Mouse (Mus musculus) right cerebral cortex, adult 18-20 months (tissue): ENCODE measurements around the gene Rnf141.
A peak's percentile ranks its signal among the peaks of the same experiment; 100 is the strongest.

Experiments
- DNase-seq: peaks from one replicate; pipeline ENCODE4 v3.0.0; 2022; ENCODE audit warnings: mixed read lengths

Gene Rnf141

DNA sequence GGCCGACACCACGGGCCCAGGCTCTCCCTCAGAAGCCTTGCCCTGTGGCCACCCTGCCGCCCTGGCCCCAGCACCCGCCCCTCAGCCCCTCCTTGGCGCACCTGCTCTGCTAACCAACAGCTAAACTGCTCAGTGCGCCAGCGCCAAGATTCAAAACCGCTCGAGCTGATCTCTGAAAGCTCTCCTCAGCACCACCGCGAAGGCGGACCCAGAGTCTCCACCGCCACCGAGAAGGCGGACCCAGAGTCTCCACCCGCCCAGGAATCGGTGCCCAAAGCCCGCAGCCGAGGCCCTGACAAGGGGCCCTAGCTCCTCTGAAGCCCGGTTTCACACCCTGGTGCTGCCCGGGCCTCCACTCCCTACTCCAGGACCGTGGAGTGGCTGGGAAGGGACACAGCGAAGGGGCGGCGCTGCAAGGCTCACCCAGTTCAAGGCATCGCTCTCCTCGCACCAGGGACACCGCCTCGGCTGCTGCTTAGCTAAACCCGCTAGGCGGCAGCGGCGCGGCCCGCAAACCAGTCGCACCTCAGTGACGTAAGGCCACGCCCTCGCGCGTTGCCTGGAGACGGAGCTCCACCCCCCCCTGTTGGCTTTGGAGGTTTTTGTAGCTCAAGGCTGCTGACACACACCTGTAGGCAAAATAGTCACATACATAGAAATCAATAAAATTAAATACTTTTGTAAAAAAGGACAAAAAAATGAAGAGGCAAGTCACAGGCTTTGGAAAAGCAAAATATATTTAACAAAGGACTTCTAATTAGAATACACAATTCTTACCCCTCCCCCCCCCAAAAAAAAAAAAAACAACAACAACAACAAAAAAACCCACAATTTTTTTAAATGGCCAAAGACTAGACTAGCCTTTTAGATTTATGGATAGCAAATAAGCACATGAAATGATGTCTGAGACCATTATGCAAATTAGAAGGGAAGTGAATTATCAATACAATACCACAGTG, at the start of gene Rnf141:
Rnf141 (minus strand) TSS at position 542 of the 959 bp plus-strand sequence.
- DNase-seq = peak; percentile 93

DNA sequence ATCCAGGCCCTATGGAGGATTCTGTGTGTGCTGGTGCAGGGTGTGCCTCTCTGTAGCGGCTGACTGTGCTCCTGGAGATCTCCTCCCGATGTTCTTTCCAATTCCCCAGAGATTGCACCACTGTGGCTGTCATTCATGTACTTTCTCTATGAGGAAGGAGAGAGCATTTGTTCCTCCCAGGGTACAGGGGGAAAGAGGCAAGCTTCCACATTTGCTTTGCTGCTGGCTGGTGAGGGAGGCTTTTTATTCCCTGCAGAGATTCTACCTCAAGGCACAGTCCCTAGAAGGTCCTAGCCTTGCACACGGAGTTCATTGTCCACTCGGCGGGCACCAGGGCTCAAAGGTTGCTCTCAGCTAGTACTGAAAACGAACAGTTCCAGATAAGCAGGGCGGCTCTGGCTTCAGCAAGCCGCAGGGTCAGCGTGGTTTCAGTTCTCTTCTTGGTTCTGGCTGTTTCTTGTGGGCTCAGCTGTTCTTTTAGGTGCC, 47.3 kb upstream of the Rnf141 start:
- DNase-seq = peak; percentile 14

DNA sequence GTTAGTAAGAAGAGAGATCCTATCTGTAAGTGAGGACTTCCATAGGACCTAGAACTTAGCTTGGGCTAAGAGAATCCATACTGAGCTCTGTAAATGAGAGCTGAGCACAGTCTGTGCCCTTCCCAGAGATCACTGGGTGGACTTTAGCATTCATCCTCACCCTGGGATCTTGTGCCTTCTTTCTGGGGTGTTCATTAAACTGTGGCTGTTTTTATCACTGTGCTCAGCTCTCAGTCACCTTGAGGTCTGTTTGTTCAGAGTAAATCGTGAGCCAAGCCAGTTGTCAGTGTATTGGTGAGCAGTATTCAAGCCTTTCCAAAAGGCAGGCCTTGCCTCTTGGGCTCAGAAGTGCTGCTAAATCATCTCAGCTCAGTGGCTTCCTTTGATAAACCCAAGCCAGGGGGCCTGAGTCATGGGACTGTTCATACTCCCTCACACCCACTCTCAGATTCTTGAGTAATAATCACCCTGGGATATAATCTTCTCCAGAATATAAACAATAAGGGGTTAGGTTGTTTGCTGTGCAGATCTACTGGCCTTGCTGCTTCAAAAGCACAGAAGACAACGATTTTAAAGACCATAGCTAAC, 37.6 kb upstream of the Rnf141 start:
- DNase-seq = no peak

DNA sequence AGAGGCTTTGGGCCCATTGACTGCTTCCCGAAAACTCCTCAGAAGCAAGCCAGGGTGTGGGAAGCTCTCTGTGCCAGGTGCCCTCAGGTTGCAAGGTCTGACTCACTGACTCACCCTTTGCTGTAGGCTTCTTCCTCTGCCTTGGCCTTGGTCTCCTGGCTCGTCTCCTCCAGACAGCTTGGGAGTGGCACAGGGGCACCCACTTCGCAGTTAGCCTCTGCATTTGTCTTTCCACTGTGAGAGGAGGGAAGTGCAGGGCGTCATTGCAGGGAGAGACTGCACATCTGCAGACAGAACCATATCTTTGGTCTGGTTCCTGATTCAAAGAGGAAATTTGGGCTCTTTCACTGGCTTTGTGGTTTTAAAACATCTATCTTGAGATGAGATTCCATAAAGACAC, 33.8 kb upstream of the Rnf141 start:
- DNase-seq = no peak

DNA sequence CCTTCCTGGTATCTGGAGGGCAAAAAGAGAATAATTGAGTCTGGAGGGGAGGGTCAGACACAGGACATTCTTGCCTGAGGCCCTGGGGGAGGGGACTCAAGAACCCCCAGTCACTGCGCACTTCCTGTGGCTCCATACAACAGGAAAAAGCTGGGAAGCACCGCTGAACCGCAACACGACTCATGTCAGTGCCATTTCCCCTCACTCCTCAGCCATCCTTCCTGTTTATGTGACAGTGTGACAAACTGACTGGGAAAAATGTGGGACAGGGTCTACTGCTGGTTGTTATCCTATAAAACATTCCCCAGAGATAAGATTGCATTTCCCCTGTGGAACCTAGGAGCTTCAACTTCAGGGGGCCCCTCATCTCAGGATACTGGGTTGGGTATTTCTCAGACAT, 32.7 kb upstream of the Rnf141 start:
- DNase-seq = no peak

DNA sequence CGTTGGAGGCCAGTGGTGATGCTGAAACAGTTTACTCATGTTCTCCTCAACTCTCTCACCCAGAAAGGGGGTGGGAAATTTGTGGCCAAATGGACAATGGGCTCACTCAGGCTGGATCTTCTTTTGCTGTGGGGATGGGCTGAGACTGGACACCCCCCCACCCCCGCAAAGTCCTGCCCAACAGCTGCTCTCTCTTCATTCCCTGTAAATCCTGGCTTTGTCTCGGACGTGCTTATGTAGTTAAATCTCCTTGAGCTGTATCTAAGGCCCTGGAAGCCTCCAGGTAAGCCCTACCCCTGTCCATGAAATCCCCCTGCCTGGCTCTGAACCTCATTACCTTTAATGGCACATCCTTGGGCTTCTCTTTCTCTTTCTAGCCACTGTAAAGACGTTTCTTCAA, 24.6 kb upstream of the Rnf141 start:
- no peak for DNase-seq

DNA sequence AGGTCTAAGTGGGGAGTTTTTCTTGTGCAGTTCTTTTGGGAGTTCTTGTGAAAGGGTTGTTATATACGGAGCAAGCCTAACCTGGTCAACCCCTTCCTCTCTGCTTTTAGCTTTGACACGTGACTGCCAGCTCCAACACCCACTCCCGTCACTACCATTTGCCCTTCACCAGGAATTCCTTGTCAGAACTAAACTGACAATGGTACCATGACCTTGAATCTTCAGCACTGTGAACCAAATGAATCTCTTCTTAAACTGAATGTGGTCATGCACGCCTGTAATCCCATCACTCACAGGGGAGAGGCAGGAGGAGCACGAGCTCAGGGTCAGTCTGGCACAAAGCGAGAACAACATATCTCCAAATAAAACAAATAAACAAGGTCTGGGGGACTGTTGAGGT, 22.9 kb upstream of the Rnf141 start:
- DNase-seq = no peak

DNA sequence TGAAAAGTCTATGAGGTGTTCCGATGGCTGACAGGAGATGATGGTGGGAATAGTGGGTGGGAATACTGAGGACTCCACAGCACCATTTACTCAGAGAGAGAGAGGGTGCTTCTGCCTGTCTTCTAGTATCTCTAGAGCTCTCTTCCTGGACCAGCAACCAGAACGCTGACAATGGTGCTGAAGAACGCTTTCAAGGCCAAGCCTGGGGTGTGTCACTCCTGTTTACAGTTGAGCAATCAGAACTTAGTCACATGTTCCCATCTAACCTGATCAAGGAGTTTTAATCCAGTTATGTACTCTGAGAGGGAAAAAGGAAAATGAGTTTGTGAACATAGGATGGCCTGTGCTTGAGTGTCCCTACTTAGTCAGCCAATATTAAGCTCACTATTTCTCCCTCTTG, 21.8 kb upstream of the Rnf141 start:
- DNase-seq = no peak

DNA sequence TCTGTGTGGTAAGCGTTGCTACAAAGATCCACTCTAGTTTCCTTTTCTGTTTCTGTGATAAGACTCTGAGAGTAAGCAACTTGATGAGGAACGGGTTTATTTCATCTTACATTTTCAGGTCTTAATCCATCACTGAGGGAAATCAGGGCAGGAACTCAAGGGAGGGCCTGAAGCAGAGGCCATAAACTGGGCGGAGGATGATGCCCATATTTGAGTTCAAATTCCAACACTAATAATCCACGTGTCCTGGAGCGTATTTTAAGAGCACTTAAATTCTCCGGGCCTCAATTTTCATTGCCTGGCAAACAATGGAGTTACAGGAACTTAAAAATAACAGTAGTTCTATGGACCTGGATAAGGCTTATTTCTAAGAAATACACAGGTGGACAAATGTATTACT, 21.3 kb upstream of the Rnf141 start:
- DNase-seq = no peak

DNA sequence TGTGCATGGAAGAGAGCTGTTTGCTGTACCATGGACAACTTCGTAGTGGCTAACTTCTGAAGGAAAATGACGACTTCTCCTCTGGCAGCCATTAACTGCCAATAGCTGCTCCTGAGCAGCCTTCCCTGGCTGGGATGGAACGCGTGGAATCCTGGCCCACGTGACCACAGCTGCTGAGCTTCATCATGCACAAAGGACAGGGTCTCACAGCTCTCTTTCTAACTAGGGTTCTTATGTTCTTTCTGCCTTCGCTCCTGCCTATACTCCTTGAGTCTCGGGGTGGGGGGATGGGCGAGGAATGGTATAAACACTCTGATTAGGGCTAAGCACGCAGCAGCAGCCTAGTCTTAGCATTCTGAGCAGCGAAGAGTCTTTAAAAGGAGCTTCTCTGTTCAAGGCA, 20.8 kb upstream of the Rnf141 start:
- DNase-seq = no peak

DNA sequence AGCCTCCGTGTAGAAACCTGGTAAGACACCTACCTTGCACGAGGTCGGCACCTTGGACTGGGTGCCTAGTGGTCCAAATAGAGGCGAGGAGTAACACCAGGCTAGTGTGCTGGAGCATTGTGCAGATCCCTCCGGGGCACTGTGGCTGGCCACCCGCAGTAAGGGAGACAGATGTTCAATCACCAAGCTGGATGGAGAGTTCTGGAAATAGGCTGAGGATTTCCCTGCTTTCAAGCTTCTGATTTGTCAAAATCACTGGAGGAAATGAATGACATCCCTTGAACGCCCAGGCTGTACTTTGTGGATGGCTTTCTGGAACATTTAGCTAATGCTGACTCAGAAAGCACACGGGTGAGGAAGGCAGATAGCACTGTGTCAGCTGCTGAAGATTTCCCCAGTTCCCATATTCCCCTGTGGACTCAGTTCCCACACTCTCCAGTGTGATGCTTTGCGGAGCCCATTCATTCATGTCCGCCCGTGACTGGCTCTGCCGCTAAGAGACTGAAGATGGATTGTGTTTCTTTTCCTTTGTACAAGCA, 18.6 kb upstream of the Rnf141 start, which contains the start of gene Lyve1:
Lyve1 (minus strand) TSS at position 489 of the 539 bp plus-strand sequence.
- no peak for DNase-seq

DNA sequence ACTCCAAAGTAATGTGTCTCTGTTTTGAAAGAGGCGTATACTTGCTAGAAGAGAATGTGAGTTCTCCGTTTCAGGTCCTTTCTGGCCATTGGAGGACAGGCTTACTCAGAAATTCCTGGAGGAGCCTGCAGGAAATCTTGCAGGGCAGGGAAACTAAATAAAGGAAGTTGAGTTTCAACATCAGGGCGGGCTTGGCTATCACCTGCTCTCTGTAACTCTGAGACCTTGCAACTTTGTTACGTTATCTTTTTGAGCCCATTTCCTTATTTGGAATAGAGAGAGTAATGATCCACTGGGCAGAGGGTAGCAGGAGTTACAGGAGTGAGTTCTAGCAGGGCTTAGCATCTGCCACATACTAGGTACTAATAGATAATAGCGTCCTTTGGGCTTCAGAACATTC, 15.9 kb upstream of the Rnf141 start:
- DNase-seq = no peak

DNA sequence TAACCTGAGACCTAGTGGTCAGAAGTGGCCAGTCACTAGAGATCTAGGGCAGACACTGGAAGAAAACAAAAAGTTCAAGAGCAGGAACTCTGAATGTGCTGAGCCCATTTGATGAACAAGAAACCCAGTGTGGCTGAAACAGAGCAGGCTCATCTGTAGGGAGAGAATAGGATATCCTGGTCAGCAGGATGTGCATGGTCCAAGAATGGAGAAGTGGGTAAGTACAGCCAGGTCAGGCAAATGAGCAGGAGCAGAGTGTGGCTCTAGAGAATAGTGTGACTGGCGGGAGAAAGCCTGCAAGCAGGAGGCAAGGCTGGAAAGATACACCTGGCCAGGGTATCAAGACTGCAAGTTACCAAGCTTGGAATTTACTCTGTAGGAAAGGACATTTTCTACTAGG, 11.3 kb upstream of the Rnf141 start:
- DNase-seq = no peak

DNA sequence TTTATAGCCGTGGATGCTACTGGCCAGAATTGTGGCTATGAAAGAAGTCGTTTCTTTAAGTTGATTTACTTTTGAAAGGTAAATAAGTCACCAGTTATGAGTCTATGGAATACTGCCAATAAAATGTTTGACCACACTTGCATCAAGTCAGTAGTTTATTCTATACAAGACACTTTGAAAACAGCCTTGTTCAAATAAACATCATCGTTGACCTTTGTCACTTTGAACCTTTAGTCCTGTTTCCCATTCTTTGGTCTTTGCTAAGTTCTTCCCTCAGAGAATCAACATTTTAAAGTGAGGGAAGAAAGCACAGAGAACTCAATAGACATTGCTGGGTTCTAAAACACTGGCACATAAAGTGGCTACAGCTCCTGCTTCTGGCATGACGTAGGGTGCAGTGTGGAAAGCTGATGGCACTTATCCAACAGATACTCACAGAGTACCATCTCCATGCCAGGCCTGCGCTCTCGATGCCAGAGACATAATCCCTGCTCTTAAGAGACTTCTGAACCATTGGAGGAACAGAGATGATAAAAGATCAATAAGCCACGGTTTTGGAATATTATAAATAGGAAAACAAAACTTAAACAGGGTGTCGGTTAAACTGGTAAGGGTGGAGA, 10.8 kb upstream of the Rnf141 start:
- no peak for DNase-seq

DNA sequence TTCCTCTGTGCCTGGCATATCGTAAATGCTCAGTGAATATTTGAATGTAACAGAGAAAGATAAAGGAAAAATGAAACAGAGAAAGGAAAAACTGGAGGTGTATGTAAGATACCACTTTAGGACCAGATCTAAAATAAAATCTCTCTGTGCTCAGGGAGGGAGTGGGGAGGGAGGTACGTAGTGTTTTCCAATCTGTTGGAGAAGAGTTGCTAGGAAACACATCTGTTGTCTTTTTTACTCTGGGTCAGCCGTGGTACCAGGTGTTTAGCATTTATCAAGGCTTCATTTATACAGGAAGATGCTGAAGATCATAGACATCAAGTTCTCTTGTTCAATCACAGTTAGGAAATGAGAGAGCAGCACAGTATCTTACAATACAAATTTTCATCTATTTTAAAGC, 10.3 kb upstream of the Rnf141 start:
- peak; percentile 44 for DNase-seq

DNA sequence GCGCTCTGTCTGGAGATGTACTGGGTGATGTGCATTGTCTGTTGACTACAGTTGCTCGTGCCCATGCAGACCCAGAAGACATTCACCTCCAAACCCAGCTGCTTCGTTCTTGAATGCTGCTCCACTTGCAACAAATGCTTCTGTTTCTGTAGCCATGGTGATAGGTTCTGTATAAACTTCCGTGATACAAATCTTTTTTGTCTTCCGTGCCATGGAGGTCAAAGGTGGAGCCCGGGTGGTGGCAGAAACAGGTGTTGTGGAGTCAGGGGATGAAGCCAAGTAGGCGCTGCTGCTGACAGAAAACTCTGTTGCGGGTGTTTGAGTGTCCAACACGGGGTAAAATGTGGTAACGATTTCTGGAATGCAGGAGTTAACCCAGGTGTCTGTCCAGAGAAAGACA, 9.4 kb upstream of the Rnf141 start:
- no peak for DNase-seq

DNA sequence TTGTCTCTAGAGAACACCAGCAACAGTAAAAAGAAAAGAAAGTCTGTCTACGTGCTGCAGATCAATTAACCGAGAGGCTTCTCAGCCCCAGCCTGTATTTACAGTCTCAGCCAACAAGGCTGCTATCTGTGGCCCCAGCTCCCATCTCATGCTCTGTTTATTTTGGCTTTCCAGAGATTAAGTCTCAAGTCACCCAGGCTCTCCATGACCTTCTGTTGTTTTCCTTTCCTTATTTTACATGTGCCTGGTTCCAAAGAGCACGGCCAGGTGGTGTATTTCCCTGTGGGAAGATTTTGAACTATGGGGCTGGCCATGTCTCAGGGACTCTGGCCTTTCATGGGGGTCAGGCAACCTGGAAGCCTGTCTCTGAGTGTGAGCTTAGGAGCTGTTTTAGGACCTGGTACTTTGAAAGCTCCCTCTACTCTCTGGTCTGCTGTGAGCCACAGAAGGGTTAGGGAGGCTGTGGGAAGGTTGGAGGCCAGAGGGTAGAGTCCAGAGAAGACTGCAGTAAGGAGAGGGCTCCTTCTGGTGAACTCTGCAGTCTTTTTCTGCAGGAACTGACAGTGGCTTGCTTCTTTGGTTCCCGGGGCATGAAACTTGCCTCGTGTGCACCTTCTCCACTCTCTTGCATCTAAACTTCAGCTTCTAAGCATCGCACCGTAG, 7.4 kb upstream of the Rnf141 start:
- DNase-seq = no peak

DNA sequence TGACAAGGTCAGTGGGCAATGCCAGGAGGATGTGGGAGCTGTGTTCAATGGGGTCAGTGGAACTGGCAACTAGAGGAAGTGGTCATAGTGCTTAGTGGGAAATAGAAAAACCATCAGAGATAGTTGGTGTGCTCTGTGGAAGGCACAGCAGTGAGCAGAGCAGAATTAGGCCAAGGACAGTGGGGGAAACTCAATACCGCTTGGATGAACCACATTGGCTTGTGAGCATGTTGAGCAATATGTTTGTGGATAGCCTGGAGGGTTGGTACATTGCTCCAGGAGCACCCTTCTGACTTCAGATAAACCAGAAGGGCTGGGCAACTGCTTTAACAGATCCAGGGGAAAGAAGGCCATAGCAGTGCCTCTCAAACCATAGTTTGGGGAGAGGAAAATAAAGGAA, 4.1 kb upstream of the Rnf141 start:
- DNase-seq = no peak

DNA sequence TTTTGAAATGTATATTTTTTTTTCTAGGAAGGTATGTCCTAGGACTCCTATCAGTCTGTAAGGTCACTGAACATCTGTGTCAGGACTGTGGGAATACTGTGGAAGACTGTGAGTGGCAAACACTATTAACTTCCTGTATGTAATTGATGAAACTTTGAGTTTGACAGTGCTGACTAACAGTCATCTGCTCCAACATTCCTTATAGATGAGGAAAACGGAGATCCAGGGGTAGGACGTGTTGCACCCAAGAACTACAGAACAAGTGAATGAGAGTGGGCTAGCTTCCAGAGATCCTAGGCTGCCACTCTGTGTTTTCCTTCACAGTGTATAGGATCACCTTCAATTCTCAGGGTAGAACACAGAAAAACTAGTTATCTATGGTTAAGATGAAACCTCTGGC, 3.1 kb upstream of the Rnf141 start:
- DNase-seq = no peak

DNA sequence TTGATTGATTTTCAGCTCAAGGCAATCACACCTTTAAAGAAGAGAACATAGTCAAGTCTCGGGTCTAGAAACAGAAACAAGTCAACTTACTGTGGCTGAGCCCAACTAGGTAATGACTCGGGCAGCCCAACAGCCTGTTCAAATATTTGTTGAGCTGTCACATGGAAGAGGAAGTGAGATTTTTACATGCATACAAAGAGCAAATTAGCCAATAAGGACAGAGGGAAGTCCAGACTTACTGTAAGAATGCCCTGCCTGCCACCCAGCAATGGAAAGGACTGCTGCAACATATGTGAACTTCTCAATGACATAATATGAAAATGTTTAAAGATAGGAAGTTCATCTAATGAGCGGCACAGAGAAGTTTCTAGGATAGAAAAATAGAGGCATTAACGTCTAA, 3.9 kb downstream of the Rnf141 start:
- DNase-seq = no peak

DNA sequence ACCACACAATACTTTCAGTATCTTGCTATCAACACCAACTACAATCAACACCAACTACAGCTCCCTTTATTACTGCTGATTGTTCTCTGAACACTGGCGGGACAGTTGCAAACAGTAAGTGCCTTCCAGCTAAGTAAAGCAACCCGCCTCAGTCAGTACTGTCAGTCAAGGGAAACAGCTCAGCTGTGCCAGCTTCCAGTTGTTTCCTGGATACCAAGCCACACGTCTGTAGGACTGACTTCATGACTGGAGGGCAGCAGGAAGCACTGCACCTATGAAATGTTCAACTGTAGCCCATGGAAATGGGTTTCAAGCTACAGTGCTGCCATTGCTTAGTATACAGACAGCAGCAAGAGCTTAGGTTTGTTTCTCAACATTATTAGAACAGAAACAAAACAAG, 9.7 kb downstream of the Rnf141 start:
- DNase-seq = no peak

DNA sequence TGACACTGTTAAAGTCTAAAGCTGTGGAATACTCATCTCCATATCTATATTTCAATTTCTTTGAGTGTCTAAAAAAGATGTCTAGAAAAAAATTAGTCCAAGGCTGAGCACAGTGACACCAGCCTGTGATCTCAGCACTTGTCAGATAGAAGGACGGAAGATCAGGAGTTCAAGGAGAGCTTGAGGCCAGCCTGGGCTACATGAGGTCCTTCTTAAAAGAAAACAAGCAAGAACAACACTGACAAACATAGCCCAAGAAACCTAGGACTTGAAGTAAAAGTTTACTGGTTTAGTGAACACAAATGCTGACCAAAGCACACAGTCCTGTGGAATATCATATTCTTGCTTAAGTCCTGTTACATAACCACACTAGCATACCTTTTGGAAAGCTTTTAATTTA, 10.2 kb downstream of the Rnf141 start:
- no peak for DNase-seq

DNA sequence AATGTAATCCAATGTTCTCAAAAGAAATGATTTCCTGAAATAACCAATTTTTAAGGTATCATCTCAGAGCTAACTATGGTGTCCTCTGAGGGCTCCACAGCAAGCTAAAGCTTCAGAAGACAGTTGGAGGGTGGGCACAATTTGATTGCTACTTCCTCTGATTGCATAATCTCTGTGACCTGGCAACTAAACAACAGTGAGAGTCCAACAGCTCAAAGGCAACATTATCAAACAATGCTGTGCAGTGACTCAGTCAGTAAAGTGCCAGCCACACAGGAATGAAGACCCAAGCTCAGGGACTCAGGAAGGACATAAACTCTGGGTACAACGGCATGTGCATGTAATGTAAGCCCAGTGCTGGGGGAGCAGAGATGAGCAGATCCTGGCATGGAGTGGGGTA, 11.2 kb downstream of the Rnf141 start:
- no peak for DNase-seq
